14 mouse cellular contexts compared by ENCODE assay signal in the genomic region with DNA sequence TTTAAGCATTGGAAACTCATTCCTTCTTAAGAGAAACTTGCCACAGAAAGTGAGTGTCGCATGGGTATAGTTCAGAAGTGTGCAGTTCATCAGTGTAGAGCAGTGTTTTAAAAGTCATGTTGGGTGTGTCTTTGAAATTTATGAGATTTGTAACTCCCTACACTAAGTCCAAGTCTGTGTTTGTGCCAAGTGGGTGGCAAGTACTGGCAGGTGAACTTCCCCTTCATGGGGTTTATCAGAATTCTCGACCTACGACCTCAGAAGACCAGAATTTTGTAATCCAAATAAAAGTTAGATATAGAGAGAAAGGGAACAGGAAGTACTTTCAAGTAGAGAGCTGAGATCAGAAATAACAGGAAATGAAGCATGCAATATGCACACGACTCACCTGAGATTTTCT.
"Had no signal": no experiment of that assay in that cellular context is flagged by ENCODE, and none has a peak within 500 bp of the region (broad histone marks: within the 10 kb centered on the region; RNA-seq: fewer than 3 reads in every experiment).

No protein-coding gene starts in this region.

- H3K9ac ChIP-seq: intestine, embryonic 15.5 days; liver, embryonic 13.5 days; liver, postnatal 0 days; midbrain, embryonic 15.5 days; neural tube, embryonic 12.5 days had no signal

- H3K9me3 ChIP-seq: intestine, embryonic 15.5 days; limb, embryonic 10.5 days; liver, embryonic 13.5 days; midbrain, embryonic 15.5 days; neural tube, embryonic 12.5 days had no signal

- H3K4me3 ChIP-seq: intestine, embryonic 15.5 days; limb, embryonic 10.5 days; liver, embryonic 13.5 days; megakaryocyte, embryonic 14.5 days; midbrain, embryonic 15.5 days; neural tube, embryonic 12.5 days had no signal

- ATAC-seq: intestine, embryonic 15.5 days; liver, postnatal 0 days; midbrain, embryonic 15.5 days had no signal

- H3K27me3 ChIP-seq: intestine, embryonic 15.5 days; liver, embryonic 13.5 days; megakaryocyte, embryonic 14.5 days; midbrain, embryonic 15.5 days; neural tube, embryonic 12.5 days had no signal

- H3K36me3 ChIP-seq: intestine, embryonic 15.5 days; limb, embryonic 10.5 days; liver, embryonic 13.5 days; midbrain, embryonic 15.5 days; neural tube, embryonic 12.5 days had no signal

- H3K4me2 ChIP-seq: intestine, embryonic 15.5 days; liver, embryonic 13.5 days; midbrain, embryonic 11.5 days; midbrain, embryonic 15.5 days; neural tube, embryonic 12.5 days had no signal

- DNase-seq: kidney, adult 18-20 months; kidney, postnatal 10 days; kidney, postnatal 4 days; liver, embryonic 13.5 days; liver, postnatal 0 days; thymus, adult 2 months; thymus, postnatal 25 days had no signal

- H3K4me1 ChIP-seq: intestine, embryonic 15.5 days; limb, embryonic 10.5 days; liver, embryonic 13.5 days; megakaryocyte, embryonic 14.5 days; midbrain, embryonic 15.5 days had no signal

- H3K27ac ChIP-seq: intestine, embryonic 15.5 days; limb, embryonic 10.5 days; liver, embryonic 13.5 days; macrophage; midbrain, embryonic 15.5 days; neural tube, embryonic 12.5 days had no signal
